Mouse (Mus musculus): ENCODE results near the gene Atg7.

Atg7 gene

GRCm38 (mm10) chr6:114905253-114906028, 262.5 kb downstream of the Atg7 start:
- no peak for DNase-seq (ENCODE audit: low spot score)

- no peak for DNase-seq (ENCODE audit: low spot score)
These were observed 263.3 kb downstream of the Atg7 start for GRCm38 (mm10) chr6:114906209-114906608.

GRCm38 (mm10) chr6:114907459-114907858, 264.6 kb downstream of the Atg7 start:
- DNase-seq (ENCODE audit: low spot score): no peak

- no peak for DNase-seq (ENCODE audit: low spot score)
These were observed 266.9 kb downstream of the Atg7 start for GRCm38 (mm10) chr6:114909801-114910200.

Measured in ovary, adult 18-20 months (tissue).